Mouse (Mus musculus) E14TG2a.4 (cell line): ENCODE results near the gene Kbtbd13.

ENCODE experiments used
- CTCF ChIP-seq: conservative IDR thresholded peaks from 2 replicates; pipeline ENCODE4 v1.5.1; 2014; ENCODE audit warnings: low read length
- NANOG ChIP-seq: IDR thresholded peaks from 2 replicates; pipeline ENCODE4 v1.6.1; 2014; ENCODE audit warnings: borderline replicate concordance, low read length, mixed read lengths
- POU5F1 ChIP-seq: IDR thresholded peaks from 2 replicates; pipeline ENCODE4 v1.6.1; 2014; ENCODE audit warnings: low read length, borderline replicate concordance

GRCm38 (mm10) chr9:65434140-65434539 is 42.7 kb upstream of the Kbtbd13 start:
- peak; percentile 92 for TF ChIP-seq CTCF
- TF ChIP-seq POU5F1, result no peak
- no peak for TF ChIP-seq NANOG
